Mouse (Mus musculus) lung, postnatal 0 days (tissue): Measurements from ENCODE around the gene Pdx1.

Experiments used
- CTCF ChIP-seq: IDR thresholded peaks from 2 replicates; pipeline ENCODE4 v1.5.1; 2016; ENCODE audit warnings: antibody characterized with exemption, mild to moderate bottlenecking
- EP300 ChIP-seq: IDR thresholded peaks from 2 replicates; pipeline ENCODE4 v1.6.1; 2016; ENCODE audit warnings: antibody characterized with exemption, mild to moderate bottlenecking, control low read depth

DNA sequence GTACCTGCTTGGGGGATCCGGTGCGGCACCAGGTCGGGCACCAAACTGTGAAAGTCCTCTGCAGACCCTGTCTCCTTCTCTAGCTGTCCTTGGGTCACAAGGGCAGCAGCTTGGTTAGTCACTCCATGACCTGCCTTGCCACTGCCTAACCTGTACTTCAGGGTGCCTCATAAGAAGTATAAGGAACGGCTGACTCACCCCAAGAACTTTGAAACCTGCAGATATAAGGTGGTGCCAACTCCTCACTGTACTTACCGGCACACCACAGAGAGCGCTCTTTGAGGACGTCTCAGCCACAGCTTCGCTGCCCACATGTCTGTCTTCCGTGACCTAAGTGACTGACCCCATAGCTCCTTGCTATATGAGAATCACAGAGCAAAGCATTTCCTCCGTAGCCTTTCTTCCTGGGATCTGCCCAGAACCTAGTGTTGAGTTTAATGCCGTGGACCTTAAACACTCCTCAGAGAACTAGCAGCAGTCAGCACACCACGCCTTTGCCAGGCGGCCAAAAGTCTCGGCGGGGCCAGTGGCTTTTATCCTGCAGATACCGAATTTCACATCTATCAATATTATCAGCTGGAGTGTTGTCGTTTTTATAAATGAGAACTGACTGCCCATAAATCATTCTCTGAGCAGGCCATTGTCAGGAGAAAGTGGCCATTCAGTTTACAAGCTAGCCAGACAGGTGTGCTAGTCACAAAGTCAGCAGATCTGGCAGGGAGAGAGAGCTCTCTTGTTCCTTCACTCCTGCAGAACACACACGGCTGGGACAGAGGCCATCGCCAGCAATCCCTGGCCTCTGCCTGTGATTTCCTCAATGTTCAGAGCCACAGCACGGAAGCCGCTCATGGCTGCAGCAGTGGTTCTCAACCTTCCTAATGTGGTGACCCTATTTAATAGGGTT lies 34.1 kb upstream of the Pdx1 start:
- no peak for TF ChIP-seq CTCF
- no peak for TF ChIP-seq EP300
